Mouse (Mus musculus) adrenal gland, postnatal 36 days (tissue): ENCODE data around the gene Pcnx. TPM values are rescaled to one million over a fixed set of nuclear protein-coding genes. Genes with fewer than 3 reads are reported as not detected.

Experiments used
- DNase-seq, 2 experiments: peaks; one replicate each; pipeline ENCODE4 v3.0.0; 2021; ENCODE audit warnings: mixed read lengths in 1 of 2
- total RNA-seq, 2 experiments: library from RNA; stranded (reverse); gene quantifications; 2 replicates each; pipeline ENCODE4 v1.2.3; 2021

Gene Pcnx
- total RNA-seq, 2 experiments from 2014 or later, result 52.7 to 54.6 TPM

- no peak for DNase-seq
Measured at GRCm38 (mm10) chr12:81855031-81855430, 4.8 kb upstream of the Pcnx start.

GRCm38 (mm10) chr12:81856696-81857095, 3.1 kb upstream of the Pcnx start:
- peak; percentile 19 to 39 for DNase-seq

- peak in 1 of 2 experiments; percentile 17 for DNase-seq
Measured at GRCm38 (mm10) chr12:81857251-81857650, 2.6 kb upstream of the Pcnx start.

- DNase-seq, result no peak
Measured at GRCm38 (mm10) chr12:81857978-81858569, 1.7 kb upstream of the Pcnx start.

GRCm38 (mm10) chr12:81860308-81861181, 722 bp downstream of the Pcnx start:
- DNase-seq, result peak; percentile 69 to 75

GRCm38 (mm10) chr12:81861199-81862085, 1.6 kb downstream of the Pcnx start:
- DNase-seq, result peak in 1 of 2 experiments; percentile 15

- peak; percentile 3 to 15 for DNase-seq
Measured at GRCm38 (mm10) chr12:81862351-81862802, 2.6 kb downstream of the Pcnx start.

GRCm38 (mm10) chr12:81863949-81864348, 4.1 kb downstream of the Pcnx start:
- no peak for DNase-seq

GRCm38 (mm10) chr12:81865183-81865582, 5.4 kb downstream of the Pcnx start:
- no peak for DNase-seq

- DNase-seq, result no peak
Measured at GRCm38 (mm10) chr12:81867316-81867715, 7.5 kb downstream of the Pcnx start.

GRCm38 (mm10) chr12:81869205-81869940, 9.6 kb downstream of the Pcnx start:
- no peak for DNase-seq

- DNase-seq, result no peak
Measured at GRCm38 (mm10) chr12:81873345-81873744, 13.5 kb downstream of the Pcnx start.

GRCm38 (mm10) chr12:81880161-81880560, 20.3 kb downstream of the Pcnx start:
- DNase-seq, result no peak

GRCm38 (mm10) chr12:81883255-81884106, 23.7 kb downstream of the Pcnx start:
- DNase-seq, result no peak

GRCm38 (mm10) chr12:81884107-81884398, 24.2 kb downstream of the Pcnx start:
- DNase-seq, result no peak

GRCm38 (mm10) chr12:81884983-81885382, 25.2 kb downstream of the Pcnx start:
- DNase-seq, result no peak

- DNase-seq, result no peak
Measured at GRCm38 (mm10) chr12:81885982-81886381, 26.2 kb downstream of the Pcnx start.

GRCm38 (mm10) chr12:81888954-81889353, 29.1 kb downstream of the Pcnx start:
- no peak for DNase-seq

- no peak for DNase-seq
Measured at GRCm38 (mm10) chr12:81891946-81892345, 32.1 kb downstream of the Pcnx start.

GRCm38 (mm10) chr12:81894311-81894710, 34.5 kb downstream of the Pcnx start:
- DNase-seq, result no peak

GRCm38 (mm10) chr12:81895986-81896385, 36.2 kb downstream of the Pcnx start:
- peak; percentile 11 to 18 for DNase-seq
